Mouse (Mus musculus) forebrain, embryonic 16.5 days (tissue): ENCODE data around the gene Ankrd44. TPM values are rescaled to one million over a fixed set of nuclear protein-coding genes. Genes with fewer than 3 reads are reported as not detected.
A peak's percentile ranks its signal among the peaks of the same experiment; 100 is the strongest.

Experiments used
- ATAC-seq: fragments of 200-750 bp; cut with Nextera tagmentation; 2 replicates; pipeline ENCODE4 v1.8.0; 2017; ENCODE audit warnings: mild to moderate bottlenecking, moderate library complexity
- H3K27ac ChIP-seq: fragments of 300-500 bp; sonication (generic); 2 replicates; pipeline ENCODE4 v1.5.1; 2014; ENCODE audit warnings: low read length, control low read depth
- H3K27me3 ChIP-seq: fragments of 300-500 bp; sonication (generic); replicated peaks from 2 replicates; pipeline ENCODE4 v1.6.1; 2014; ENCODE audit warnings: low read length; ENCODE audit not compliant: control insufficient read depth, insufficient read depth
- H3K36me3 ChIP-seq: fragments of 300-500 bp; sonication (generic); 2 replicates; pipeline ENCODE4 v1.6.1; 2014; ENCODE audit not compliant: control insufficient read depth, insufficient read depth
- H3K4me1 ChIP-seq: fragments of 300-500 bp; sonication (generic); replicated peaks from 2 replicates; pipeline ENCODE4 v1.6.1; 2014; ENCODE audit warnings: low read length; ENCODE audit not compliant: control insufficient read depth, insufficient read depth
- H3K4me2 ChIP-seq: fragments of 300-500 bp; sonication (generic); 2 replicates; pipeline ENCODE4 v1.6.1; 2014; ENCODE audit warnings: mild to moderate bottlenecking, low read length, control low read depth
- H3K4me3 ChIP-seq: fragments of 300-500 bp; sonication (generic); replicated peaks from 2 replicates; pipeline ENCODE4 v1.5.1; 2014; ENCODE audit warnings: mild to moderate bottlenecking, low read length, control low read depth
- H3K9ac ChIP-seq: fragments of 300-500 bp; sonication (generic); replicated peaks from 2 replicates; pipeline ENCODE4 v1.6.1; 2014; ENCODE audit warnings: low read depth, low read length, control low read depth
- H3K9me3 ChIP-seq: fragments of 300-500 bp; sonication (generic); 2 replicates; pipeline ENCODE4 v1.6.1; 2016; ENCODE audit warnings: low read length; ENCODE audit not compliant: control insufficient read depth
- whole genome bisulfite sequencing: fragments of 180-500 bp; shearing (Covaris S2); extraction: QIAGEN DNeasy Blood & Tissue Kit; methylation state at CpG from one replicate; pipeline ENCODE4 v1.1.7; 2014; 5-methylcytosine and 5-hydroxymethylcytosine counted together
- polyA plus RNA-seq: library from polyadenylated mRNA; unstranded; fragments of >200 nt; fragmentation: Nextera tagmentation; extraction: Ambion mirVana; gene quantifications from 2 replicates; pipeline ENCODE4 v1.2.1, GENCODE M21; 2015

Gene Ankrd44
- polyA plus RNA-seq, 1 experiment from 2014 or later, result 28.2 TPM

- Histone ChIP-seq H3K27ac (no peak overlapping the region), H3K4me3 (no peak overlapping the region), H3K9me3 (no peaks in the 10 kb centered on the region), H3K27me3 (no peaks in the 10 kb centered on the region), H3K9ac (no peak overlapping the region), H3K4me2 (no peak overlapping the region), H3K4me1 (peaks cover 35% of the 10 kb centered on the region), H3K36me3 (no peaks in the 10 kb centered on the region)
- ATAC-seq, result no peak
- WGBS, result 95% methylated on average over 1 of the region's 1 CpGs
Measured at GRCm38 (mm10) chr1:54901084-54901483, 25.1 kb downstream of the Ankrd44 start.

GRCm38 (mm10) chr1:54899247-54899646 is 26.9 kb downstream of the Ankrd44 start:
- peaks cover 36% of the 10 kb centered on the region for H3K4me1 ChIP-seq
- no peaks in the 10 kb centered on the region for H3K27me3 ChIP-seq
- H3K4me3 ChIP-seq, result no peak overlapping the region
- peak overlapping the region; percentile 90 for H3K27ac ChIP-seq
- peak; percentile 59 for ATAC-seq
- 40% methylated on average over 6 of the region's 6 CpGs for WGBS
- H3K36me3 ChIP-seq, result no peaks in the 10 kb centered on the region
- H3K9ac ChIP-seq, result 0 out of 2 replicates have a peak overlapping the region, but pooled peaks have one; percentile 4
- peak overlapping the region; percentile 30 for H3K4me2 ChIP-seq
- no peaks in the 10 kb centered on the region for H3K9me3 ChIP-seq

- Histone ChIP-seq H3K27ac (peak overlapping the region; percentile 90), H3K4me2 (peak overlapping the region; percentile 30), H3K36me3 (no peaks in the 10 kb centered on the region), H3K4me1 (peaks cover 36% of the 10 kb centered on the region), H3K9ac (no peak overlapping the region), H3K9me3 (no peaks in the 10 kb centered on the region), H3K27me3 (no peaks in the 10 kb centered on the region), H3K4me3 (no peak overlapping the region)
- 11% methylated on average over 5 of the region's 5 CpGs for WGBS
- ATAC-seq, result peak; percentile 77
Measured at GRCm38 (mm10) chr1:54898656-54899084, 27.5 kb downstream of the Ankrd44 start.

GRCm38 (mm10) chr1:54897726-54898125 is 28.5 kb downstream of the Ankrd44 start:
- H3K27ac ChIP-seq, result peak overlapping the region; percentile 20; the same call in 1 of the 2 replicates
- no peaks in the 10 kb centered on the region for H3K9me3 ChIP-seq
- 82% methylated on average over 2 of the region's 2 CpGs for whole genome bisulfite sequencing
- no peaks in the 10 kb centered on the region for H3K27me3 ChIP-seq
- H3K36me3 ChIP-seq, result no peaks in the 10 kb centered on the region
- no peak overlapping the region for H3K4me3 ChIP-seq
- no peak for ATAC-seq
- peaks cover 36% of the 10 kb centered on the region for H3K4me1 ChIP-seq
- no peak overlapping the region for H3K4me2 ChIP-seq
- no peak overlapping the region for H3K9ac ChIP-seq

GRCm38 (mm10) chr1:54896109-54897085 is 29.8 kb downstream of the Ankrd44 start:
- no peaks in the 10 kb centered on the region for H3K27me3 ChIP-seq
- H3K9ac ChIP-seq, result no peak overlapping the region
- no peak overlapping the region for H3K4me2 ChIP-seq
- no peaks in the 10 kb centered on the region for H3K36me3 ChIP-seq
- ATAC-seq, result peak; percentile 41; the same call in 1 of the 2 replicates
- peaks cover 36% of the 10 kb centered on the region for H3K4me1 ChIP-seq
- H3K27ac ChIP-seq, result peak overlapping the region; percentile 66
- no peaks in the 10 kb centered on the region for H3K9me3 ChIP-seq
- H3K4me3 ChIP-seq, result no peak overlapping the region
- WGBS, result 24% methylated on average over 11 of the region's 12 CpGs

GRCm38 (mm10) chr1:54888449-54888848 is 37.7 kb downstream of the Ankrd44 start:
- Histone ChIP-seq H3K4me2 (no peak overlapping the region), H3K9me3 (no peaks in the 10 kb centered on the region), H3K27me3 (no peaks in the 10 kb centered on the region), H3K36me3 (no peaks in the 10 kb centered on the region), H3K27ac (no peak overlapping the region), H3K4me3 (no peak overlapping the region), H3K9ac (no peak overlapping the region), H3K4me1 (no peaks in the 10 kb centered on the region; the same call in 1 of the 2 replicates)
- WGBS, result 70% methylated on average over 5 of the region's 5 CpGs
- ATAC-seq, result no peak

GRCm38 (mm10) chr1:54887873-54888272 is 38.3 kb downstream of the Ankrd44 start:
- 90% methylated on average over 3 of the region's 3 CpGs for WGBS
- H3K4me1 ChIP-seq, result no peaks in the 10 kb centered on the region; the same call in 1 of the 2 replicates
- no peak overlapping the region for H3K9ac ChIP-seq
- H3K27ac ChIP-seq, result no peak overlapping the region
- no peaks in the 10 kb centered on the region for H3K36me3 ChIP-seq
- no peak overlapping the region for H3K4me3 ChIP-seq
- no peaks in the 10 kb centered on the region for H3K9me3 ChIP-seq
- ATAC-seq, result no peak
- no peak overlapping the region for H3K4me2 ChIP-seq
- H3K27me3 ChIP-seq, result no peaks in the 10 kb centered on the region

- no peak for ATAC-seq
- no peaks in the 10 kb centered on the region for H3K27me3 ChIP-seq
- no peaks in the 10 kb centered on the region for H3K9me3 ChIP-seq
- peaks cover under 1% of the 10 kb centered on the region; the same call in 1 of the 2 replicates for H3K4me1 ChIP-seq
- no peak overlapping the region for H3K27ac ChIP-seq
- H3K9ac ChIP-seq, result no peak overlapping the region
- no peak overlapping the region for H3K4me3 ChIP-seq
- H3K36me3 ChIP-seq, result no peaks in the 10 kb centered on the region
- H3K4me2 ChIP-seq, result no peak overlapping the region
- WGBS, result 76% methylated on average over 2 of the region's 2 CpGs
Measured at GRCm38 (mm10) chr1:54882856-54883467, 43.2 kb downstream of the Ankrd44 start.

GRCm38 (mm10) chr1:54881523-54881922 is 44.7 kb downstream of the Ankrd44 start:
- ATAC-seq, result no peak
- Histone ChIP-seq H3K27ac (no peak overlapping the region), H3K9me3 (no peaks in the 10 kb centered on the region), H3K4me1 (peaks cover 7% of the 10 kb centered on the region), H3K4me2 (no peak overlapping the region), H3K27me3 (no peaks in the 10 kb centered on the region), H3K36me3 (no peaks in the 10 kb centered on the region), H3K4me3 (no peak overlapping the region), H3K9ac (no peak overlapping the region)
- WGBS, result 79% methylated on average over 3 of the region's 3 CpGs
